Mouse (Mus musculus): ENCODE data around the gene Galr2. TPM values are rescaled to one million over a fixed set of nuclear protein-coding genes. Genes with fewer than 3 reads are reported as not detected.

Galr2 gene
- total RNA-seq, 1 experiment, result 1.8 TPM

DNA sequence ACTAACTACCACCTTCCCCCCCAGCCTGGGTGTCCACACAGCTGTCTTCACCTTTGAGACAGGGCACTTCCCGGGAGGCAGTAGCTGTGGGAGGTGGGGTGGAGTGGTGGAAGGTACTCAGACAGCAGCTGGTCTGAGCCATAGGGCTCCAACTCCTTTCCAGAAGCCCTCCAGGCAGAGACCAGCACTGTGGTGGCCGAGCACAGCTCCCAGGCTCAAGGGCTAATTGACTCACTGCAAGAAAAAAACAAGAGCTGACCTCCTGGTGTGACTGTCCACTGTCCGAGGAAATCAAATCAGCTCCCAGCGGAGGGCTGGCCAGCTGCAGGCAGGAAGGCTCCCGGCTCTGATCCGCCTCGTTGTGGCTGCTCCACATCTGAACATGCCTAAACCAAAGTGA is 40.9 kb upstream of the Galr2 start:
- H3K36me3 ChIP-seq (ENCODE audit: control insufficient read depth, insufficient read depth, low read length, poor library complexity, severe bottlenecking), result peaks cover 6% of the 10 kb centered on the region
- H3K27ac ChIP-seq (ENCODE audit: insufficient read depth, low read depth, low read length, poor library complexity, severe bottlenecking), result no peak overlapping the region
- DNase-seq (ENCODE audit: low read depth, low spot score), result no peak
- TF ChIP-seq CHD2 (IDR thresholded peaks at IDR 0.05; ENCODE audit: low read depth, low read length), result no peak
- no peak for TF ChIP-seq ZNF384 (IDR thresholded peaks at IDR 0.05; ENCODE audit: low read depth, low read length)
- no peak for TF ChIP-seq HCFC1 (IDR thresholded peaks at IDR 0.05; ENCODE audit: borderline replicate concordance, insufficient read depth, low read length)
- TF ChIP-seq ZC3H11A (IDR thresholded peaks at IDR 0.05; ENCODE audit: borderline replicate concordance, low read depth, low read length), result no peak
- TF ChIP-seq MAFK (IDR thresholded peaks at IDR 0.05; ENCODE audit: insufficient read depth, low read depth, low read length), result no peak
- peaks cover 0 to 6% of the 10 kb centered on the region in 2 experiments; a peak in 1 of 4 replicates for H3K4me1 ChIP-seq (ENCODE audit: control insufficient read depth in 2 of 2, insufficient read depth in 2 of 2, low read length in 2 of 2, poor library complexity in 1 of 2)
- no peak overlapping the region for H3K9ac ChIP-seq (ENCODE audit: insufficient read depth, low read depth, low read length, poor library complexity, severe bottlenecking)
- H3K4me3 ChIP-seq (ENCODE audit: insufficient read depth in 1 of 2, low read depth in 1 of 2, low read length in 2 of 2, poor library complexity in 1 of 2, severe bottlenecking in 1 of 2), result no peak overlapping the region
- in situ Hi-C loops (cut with MboI; ENCODE audit: low sequenced_read_pairs in 2 of 2, unreplicated experiment in 2 of 2), result no loop called here
- H3K9me3 ChIP-seq (ENCODE audit: control insufficient read depth, insufficient read depth, low read depth, low read length), result no peaks in the 10 kb centered on the region

DNA sequence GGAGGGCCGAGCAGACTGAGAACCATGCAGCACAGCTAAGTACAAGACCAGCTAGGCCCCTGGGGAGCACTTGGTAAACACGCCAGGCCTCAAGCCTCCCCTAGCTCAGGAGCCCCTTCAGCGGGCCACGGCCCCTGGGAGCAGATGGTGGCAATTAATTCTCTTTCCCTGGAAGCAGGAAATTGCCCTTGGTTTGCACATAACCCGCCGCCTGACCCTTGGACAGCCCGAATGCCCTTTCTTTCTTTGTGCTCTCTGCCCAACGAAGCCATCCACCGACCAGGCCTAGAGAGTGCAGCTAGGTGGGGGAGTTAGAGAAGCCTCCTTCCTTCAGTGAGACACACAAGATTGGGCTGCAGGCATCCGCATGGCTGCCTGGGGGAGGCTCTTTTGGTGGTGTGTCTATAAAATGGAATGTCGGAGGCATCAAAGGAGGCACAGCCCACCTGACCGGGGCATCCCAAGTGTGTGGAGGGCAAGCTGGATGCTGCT is 38.9 kb upstream of the Galr2 start:
- in situ Hi-C loops (cut with MboI; ENCODE audit: low sequenced_read_pairs in 2 of 2, unreplicated experiment in 2 of 2), result no loop called here
- Histone ChIP-seq H3K27ac (ENCODE audit: insufficient read depth, low read depth, low read length, poor library complexity, severe bottlenecking) (no peak overlapping the region), H3K9me3 (ENCODE audit: control insufficient read depth, insufficient read depth, low read depth, low read length) (no peaks in the 10 kb centered on the region), H3K4me3 (ENCODE audit: insufficient read depth in 1 of 2, low read depth in 1 of 2, low read length in 2 of 2, poor library complexity in 1 of 2, severe bottlenecking in 1 of 2) (peak overlapping the region in 1 of 2 experiments; percentile 24; a peak in 1 of 4 replicates), H3K36me3 (ENCODE audit: control insufficient read depth, insufficient read depth, low read length, poor library complexity, severe bottlenecking) (peaks cover 23% of the 10 kb centered on the region), H3K9ac (ENCODE audit: insufficient read depth, low read depth, low read length, poor library complexity, severe bottlenecking) (peak overlapping the region; percentile 27; the same call in 1 of the 2 replicates), H3K4me1 (ENCODE audit: control insufficient read depth in 2 of 2, insufficient read depth in 2 of 2, low read length in 2 of 2, poor library complexity in 1 of 2) (peaks cover 2 to 12% of the 10 kb centered on the region in 2 experiments; a peak in 1 of 4 replicates)
- TF ChIP-seq ZC3H11A (IDR thresholded peaks at IDR 0.05; ENCODE audit: borderline replicate concordance, low read depth, low read length), result no peak
- no peak for TF ChIP-seq CHD2 (IDR thresholded peaks at IDR 0.05; ENCODE audit: low read depth, low read length)
- TF ChIP-seq MAFK (IDR thresholded peaks at IDR 0.05; ENCODE audit: insufficient read depth, low read depth, low read length), result no peak
- TF ChIP-seq HCFC1 (IDR thresholded peaks at IDR 0.05; ENCODE audit: borderline replicate concordance, insufficient read depth, low read length), result no peak
- DNase-seq (ENCODE audit: low read depth, low spot score), result no peak

DNA sequence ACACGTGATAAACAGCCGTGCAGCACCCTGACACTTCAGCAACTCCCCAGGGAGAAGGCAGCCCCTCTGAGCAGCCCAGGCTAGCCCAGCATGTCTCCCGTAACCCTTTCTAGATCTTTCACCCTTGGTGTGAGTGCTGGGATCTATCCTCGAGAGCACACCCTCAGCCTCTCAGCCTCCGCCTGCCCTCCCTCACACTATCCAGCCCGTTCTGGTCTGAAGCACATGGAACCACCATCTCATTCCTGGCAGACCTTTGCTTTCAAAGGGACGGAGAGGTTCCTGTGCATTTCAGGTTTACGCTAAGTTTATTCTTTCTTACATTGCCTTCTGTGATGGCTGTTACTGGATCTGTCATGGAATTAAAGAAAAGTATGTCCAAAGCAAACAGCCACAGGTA is 36.2 kb upstream of the Galr2 start:
- DNase-seq (ENCODE audit: low read depth, low spot score), result no peak
- TF ChIP-seq CHD2 (IDR thresholded peaks at IDR 0.05; ENCODE audit: low read depth, low read length) (no peak), MAFK (IDR thresholded peaks at IDR 0.05; ENCODE audit: insufficient read depth, low read depth, low read length) (no peak)
- Histone ChIP-seq H3K36me3 (ENCODE audit: control insufficient read depth, insufficient read depth, low read length, poor library complexity, severe bottlenecking) (peaks cover 44% of the 10 kb centered on the region), H3K27ac (ENCODE audit: insufficient read depth, low read depth, low read length, poor library complexity, severe bottlenecking) (peak overlapping the region; percentile 24; the same call in 1 of the 2 replicates), H3K9me3 (ENCODE audit: control insufficient read depth, insufficient read depth, low read depth, low read length) (no peaks in the 10 kb centered on the region), H3K4me1 (ENCODE audit: control insufficient read depth in 2 of 2, insufficient read depth in 2 of 2, low read length in 2 of 2, poor library complexity in 1 of 2) (peaks cover 6 to 25% of the 10 kb centered on the region in 2 experiments; a peak in 2 of 4 replicates), H3K9ac (ENCODE audit: insufficient read depth, low read depth, low read length, poor library complexity, severe bottlenecking) (no peak overlapping the region), H3K4me3 (ENCODE audit: insufficient read depth in 1 of 2, low read depth in 1 of 2, low read length in 2 of 2, poor library complexity in 1 of 2, severe bottlenecking in 1 of 2) (no peak overlapping the region)
- in situ Hi-C loops (cut with MboI; ENCODE audit: low sequenced_read_pairs in 2 of 2, unreplicated experiment in 2 of 2), result no loop called here

DNA sequence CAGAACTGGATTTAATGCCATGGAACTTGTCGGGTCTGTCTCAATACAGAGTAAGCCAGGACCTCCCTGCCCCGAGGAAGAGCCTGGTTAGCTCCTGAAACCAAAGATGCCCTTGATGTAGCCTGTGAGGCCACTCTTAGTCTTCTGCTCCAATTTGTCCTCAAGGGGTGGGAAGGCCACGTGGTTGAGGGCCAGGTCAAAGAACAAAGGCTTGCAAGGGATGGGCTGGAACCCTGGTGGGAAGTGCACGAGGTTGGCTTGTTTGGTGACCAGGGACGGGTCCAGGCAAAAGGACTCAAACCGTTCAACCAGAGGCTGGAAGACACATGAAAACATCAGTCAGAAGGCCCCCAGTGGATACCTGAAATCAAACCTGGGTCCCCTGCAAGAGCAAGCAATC is 35.1 kb upstream of the Galr2 start:
- Histone ChIP-seq H3K27ac (ENCODE audit: insufficient read depth, low read depth, low read length, poor library complexity, severe bottlenecking) (no peak overlapping the region), H3K4me3 (ENCODE audit: insufficient read depth in 1 of 2, low read depth in 1 of 2, low read length in 2 of 2, poor library complexity in 1 of 2, severe bottlenecking in 1 of 2) (no peak overlapping the region), H3K9ac (ENCODE audit: insufficient read depth, low read depth, low read length, poor library complexity, severe bottlenecking) (no peak overlapping the region), H3K9me3 (ENCODE audit: control insufficient read depth, insufficient read depth, low read depth, low read length) (no peaks in the 10 kb centered on the region), H3K4me1 (ENCODE audit: control insufficient read depth in 2 of 2, insufficient read depth in 2 of 2, low read length in 2 of 2, poor library complexity in 1 of 2) (peaks cover 6 to 25% of the 10 kb centered on the region in 2 experiments; a peak in 2 of 4 replicates), H3K36me3 (ENCODE audit: control insufficient read depth, insufficient read depth, low read length, poor library complexity, severe bottlenecking) (peaks cover 53% of the 10 kb centered on the region)
- DNase-seq (ENCODE audit: low read depth, low spot score), result no peak
- in situ Hi-C loops (cut with MboI; ENCODE audit: low sequenced_read_pairs in 2 of 2, unreplicated experiment in 2 of 2), result no loop called here
- TF ChIP-seq ZC3H11A (IDR thresholded peaks at IDR 0.05; ENCODE audit: borderline replicate concordance, low read depth, low read length) (no peak), HCFC1 (IDR thresholded peaks at IDR 0.05; ENCODE audit: borderline replicate concordance, insufficient read depth, low read length) (no peak), ZNF384 (IDR thresholded peaks at IDR 0.05; ENCODE audit: low read depth, low read length) (no peak), CHD2 (IDR thresholded peaks at IDR 0.05; ENCODE audit: low read depth, low read length) (no peak), MAFK (IDR thresholded peaks at IDR 0.05; ENCODE audit: insufficient read depth, low read depth, low read length) (no peak)
